Mouse (Mus musculus) CH12.LX (cell line): ENCODE data around the gene Carf. TPM values are rescaled to one million over a fixed set of nuclear protein-coding genes. Genes with fewer than 3 reads are reported as not detected.

ENCODE experiments used
- DNase-seq: peaks from one replicate; pipeline ENCODE4 v3.0.0-alpha.2; 2013; ENCODE audit errors: extremely low read depth
- H3K27ac ChIP-seq: 2 replicates; pipeline ENCODE4 v1.5.1; 2012; ENCODE audit warnings: low read depth, mild to moderate bottlenecking, control low read depth, moderate library complexity; ENCODE audit not compliant: insufficient read depth
- H3K27me3 ChIP-seq: replicated peaks from 2 replicates; pipeline ENCODE3; 2012; ENCODE audit warnings: inconsistent platforms
- H3K36me3 ChIP-seq, 2 experiments: replicated peaks in 1 of 2; 2 replicates each; pipeline versions ENCODE3 to v1.6.1; 2012; ENCODE audit warnings: inconsistent platforms in 1 of 2, low read length in 1 of 2, mild to moderate bottlenecking in 1 of 2, mixed read lengths in 1 of 2, moderate library complexity in 1 of 2; ENCODE audit not compliant: control insufficient read depth in 1 of 2, insufficient read depth in 1 of 2
- H3K4me1 ChIP-seq, 2 experiments: 2 replicates each; pipeline ENCODE4 v1.6.1; 2012; ENCODE audit warnings: inconsistent platforms in 1 of 2, moderate library complexity in 1 of 2; ENCODE audit not compliant: insufficient read depth in 2 of 2, control insufficient read depth in 1 of 2
- H3K4me2 ChIP-seq: 2 replicates; pipeline ENCODE4 v1.6.1; 2012; ENCODE audit warnings: low read depth, mild to moderate bottlenecking, control low read depth; ENCODE audit not compliant: poor library complexity, insufficient read depth, severe bottlenecking
- H3K4me3 ChIP-seq, 3 experiments: fragments of 150-350 bp in 1 of 3; sonication (generic) in 1 of 3; replicated peaks in 1 of 3; 2 replicates each; pipeline versions ENCODE3 to v1.5.1; 2011 to 2012; ENCODE audit warnings: low read depth in 2 of 3, low read length in 2 of 3, mild to moderate bottlenecking in 2 of 3, moderate library complexity in 2 of 3, control low read depth in 1 of 3, improper control_type of control experiment in 1 of 3, inconsistent platforms in 1 of 3, mixed read lengths in 1 of 3; ENCODE audit not compliant: poor library complexity in 1 of 3
- H3K79me2 ChIP-seq: replicated peaks from 2 replicates; pipeline ENCODE4 v1.6.1; 2012; ENCODE audit warnings: mild to moderate bottlenecking, moderate library complexity; ENCODE audit not compliant: control insufficient read depth, poor library complexity, insufficient read depth, severe bottlenecking; ENCODE audit errors: extremely low read depth
- H3K9ac ChIP-seq: 2 replicates; pipeline ENCODE4 v1.6.1; 2012; ENCODE audit warnings: low read depth, mild to moderate bottlenecking, control low read depth, moderate library complexity; ENCODE audit not compliant: insufficient read depth
- H3K9me3 ChIP-seq: replicated peaks from 2 replicates; pipeline ENCODE3; 2012; ENCODE audit warnings: low read length, inconsistent platforms, mixed read lengths
- BHLHE40 ChIP-seq: IDR thresholded peaks from 2 replicates; pipeline ENCODE4 v1.6.1; 2011; ENCODE audit warnings: mild to moderate bottlenecking, low read depth, low read length, improper control_type of control experiment
- CTCF ChIP-seq, 2 experiments: IDR thresholded peaks in 1 of 2; conservative IDR thresholded peaks in 1 of 2; 2 replicates each; pipeline ENCODE4 v1.5.1; 2011 to 2012; ENCODE audit warnings: low read depth in 2 of 2, low read length in 2 of 2, improper control_type of control experiment in 1 of 2, inconsistent platforms in 1 of 2, mild to moderate bottlenecking in 1 of 2, moderate library complexity in 1 of 2
- EP300 ChIP-seq: IDR thresholded peaks from 2 replicates; pipeline ENCODE4 v1.6.1; 2011; ENCODE audit warnings: low read length, improper control_type of control experiment
- ETS1 ChIP-seq: conservative IDR thresholded peaks from 2 replicates; pipeline ENCODE4 v1.6.1; 2012; ENCODE audit warnings: low read depth, mild to moderate bottlenecking, inconsistent platforms, low read length, improper control_type of control experiment, moderate library complexity
- HCFC1 ChIP-seq: IDR thresholded peaks from 2 replicates; pipeline ENCODE4 v1.6.1; 2012; ENCODE audit warnings: low read depth, mild to moderate bottlenecking, inconsistent platforms, low read length, improper control_type of control experiment
- MAZ ChIP-seq: IDR thresholded peaks from 2 replicates; pipeline ENCODE4 v1.6.1; 2012; ENCODE audit warnings: low read depth, mild to moderate bottlenecking, inconsistent platforms, low read length, improper control_type of control experiment, moderate library complexity
- PAX5 ChIP-seq: IDR thresholded peaks from 2 replicates; pipeline ENCODE4 v1.6.1; 2012; ENCODE audit warnings: low read length, inconsistent platforms, mixed read lengths
- RAD21 ChIP-seq: IDR thresholded peaks from 2 replicates; pipeline ENCODE4 v1.6.1; 2011; ENCODE audit warnings: low read depth, mild to moderate bottlenecking, low read length, improper control_type of control experiment, moderate library complexity
- SMC3 ChIP-seq: IDR thresholded peaks from 2 replicates; pipeline ENCODE4 v1.6.1; 2011; ENCODE audit warnings: low read depth, low read length, improper control_type of control experiment
- USF2 ChIP-seq: conservative IDR thresholded peaks from 2 replicates; pipeline ENCODE4 v1.6.1; 2011; ENCODE audit warnings: low read depth, low read length, improper control_type of control experiment
- dilution Hi-C: fragments of 300-500 bp; cut with MboI; formaldehyde crosslinking; loops from 2 replicates; pipeline ENCODE4 v1.14.3; 2020; ENCODE audit warnings: low sequenced_read_pairs; ENCODE audit not compliant: extremely low pct_unique_long_range_greater_than_20kb, extremely low pct_ligation_motif_present
- in situ Hi-C: fragments of 300-500 bp; cut with MboI; formaldehyde crosslinking; loops from 3 replicates; pipeline ENCODE4 v1.14.3; 2019; ENCODE audit warnings: low sequenced_read_pairs, low pct_ligation_motif_present, low pct_unique_long_range_greater_than_20kb, mixed read lengths
- polyA plus RNA-seq: library from polyadenylated mRNA; unstranded; fragments of >175 nt; gene quantifications from 2 replicates; pipeline ENCODE4 v1.2.1, GENCODE M21; 2012; ENCODE audit warnings: low read depth; ENCODE audit not compliant: insufficient read length
- total RNA-seq, 2 experiments: library from RNA; depleted of rRNA; stranded (reverse); fragments of 300-350 nt in 1 of 2; fragments of >200 nt in 1 of 2; gene quantifications; 2 replicates each; pipeline ENCODE4 v1.2.3; 2012 to 2014

The Carf gene
- total and polyA plus RNA-seq, 3 experiments, result 3.0 to 3.3 (median 3.2) TPM

- H3K36me3 ChIP-seq, result peaks cover 2 to 8% of the 10 kb centered on the region in 2 experiments
- DNase-seq, result peak; percentile 29
- H3K4me3 ChIP-seq, result no peak overlapping the region
- dilution Hi-C loops (no loop called here), in situ Hi-C loops (no loop called here)
- H3K27ac ChIP-seq, result no peak overlapping the region
- H3K9me3 ChIP-seq, result no peaks in the 10 kb centered on the region
- TF ChIP-seq CTCF (conservative IDR thresholded peaks at IDR 0.05 in 1 of 2, IDR thresholded peaks at IDR 0.05 in 1 of 2; ENCODE audit: low read depth in 2 of 2, low read length in 2 of 2), result peak; percentile 23 to 71; a peak in 2 of 4 replicates
- TF ChIP-seq ETS1, result no peak
- peak; percentile 65 for TF ChIP-seq RAD21
- peak; percentile 35 for TF ChIP-seq SMC3
- no peak overlapping the region for H3K4me2 ChIP-seq
- H3K4me1 ChIP-seq, result no peaks in the 10 kb centered on the region
- no peak overlapping the region for H3K9ac ChIP-seq
- H3K79me2 ChIP-seq, result no peaks in the 10 kb centered on the region
- no peaks in the 10 kb centered on the region for H3K27me3 ChIP-seq
These were observed 98.8 kb downstream of the Carf start for GRCm38 (mm10) chr1:60196813-60197212.

GRCm38 (mm10) chr1:60199006-60199405 is 101.0 kb downstream of the Carf start:
- TF ChIP-seq MAZ (no peak), PAX5 (no peak), USF2 (no peak), HCFC1 (no peak), BHLHE40 (no peak), EP300 (no peak)
- H3K9me3 ChIP-seq, result peaks cover 2% of the 10 kb centered on the region
- no peak overlapping the region for H3K27ac ChIP-seq
- H3K79me2 ChIP-seq, result no peaks in the 10 kb centered on the region
- H3K27me3 ChIP-seq, result no peaks in the 10 kb centered on the region
- peaks cover 6 to 15% of the 10 kb centered on the region in 2 experiments for H3K36me3 ChIP-seq
- dilution Hi-C loops (no loop called here), in situ Hi-C loops (no loop called here)
- no peak overlapping the region for H3K4me2 ChIP-seq
- DNase-seq, result no peak
- H3K4me3 ChIP-seq, result no peak overlapping the region
- no peak overlapping the region for H3K9ac ChIP-seq
- no peaks in the 10 kb centered on the region for H3K4me1 ChIP-seq

Other genes with a start within 250 kb of the Carf start
- gene Fam117b, start 185.2 kb upstream of the Carf start, total RNA-seq (2012; rRNA removed), result 5.7 and 6.4 TPM in 2 replicates
- 8.9 and 11.4 TPM in 2 replicates for gene Fam117b, start 185.2 kb upstream of the Carf start, total RNA-seq (2014; rRNA removed)
- 8.1 and 8.8 TPM in 2 replicates for gene Fam117b, start 185.2 kb upstream of the Carf start, polyA plus RNA-seq
- gene Ica1l, start 55.1 kb upstream of the Carf start, total RNA-seq (2012; rRNA removed), result 1.8 and 2.2 TPM in 2 replicates
- gene Ica1l, start 55.1 kb upstream of the Carf start, total RNA-seq (2014; rRNA removed), result 5.0 and 6.2 TPM in 2 replicates
- 3.8 and 6.0 TPM in 2 replicates for gene Ica1l, start 55.1 kb upstream of the Carf start, polyA plus RNA-seq
- 58.7 and 76.9 TPM in 2 replicates for gene Wdr12, start 398 bp downstream of the Carf start, total RNA-seq (2012; rRNA removed)
- gene Wdr12, start 398 bp downstream of the Carf start, total RNA-seq (2014; rRNA removed), result 107 and 116 TPM in 2 replicates
- 97.4 and 112 TPM in 2 replicates for gene Wdr12, start 398 bp downstream of the Carf start, polyA plus RNA-seq
- gene Nbeal1, start 82.4 kb downstream of the Carf start, total RNA-seq (2012; rRNA removed), result 2.0 and 2.5 TPM in 2 replicates
- gene Nbeal1, start 82.4 kb downstream of the Carf start, total RNA-seq (2014; rRNA removed), result 0.47 and 0.61 TPM in 2 replicates
- 0.33 and 0.50 TPM in 2 replicates for gene Nbeal1, start 82.4 kb downstream of the Carf start, polyA plus RNA-seq
- 26.9 and 28.6 TPM in 2 replicates for gene Cyp20a1, start 245.1 kb downstream of the Carf start, total RNA-seq (2012; rRNA removed)
- 41.4 and 45.5 TPM in 2 replicates for gene Cyp20a1, start 245.1 kb downstream of the Carf start, total RNA-seq (2014; rRNA removed)
- gene Cyp20a1, start 245.1 kb downstream of the Carf start, polyA plus RNA-seq, result 19.1 and 20.4 TPM in 2 replicates